Mouse (Mus musculus): ENCODE data around the gene Mob1b.

- TF ChIP-seq POLR2A (IDR thresholded peaks at IDR 0.05; ENCODE audit: low read depth, low read length), result no peak
- no peak for TF ChIP-seq CTCF (conservative IDR thresholded peaks at IDR 0.05; ENCODE audit: insufficient read depth, insufficient read length, low read depth, low read length)
Observed at GRCm38 (mm10) chr5:88685306-88685705, 35.3 kb upstream of the Mob1b start.

Data from kidney, adult 2 months (tissue).